Mouse (Mus musculus) embryonic facial prominence, embryonic 14.5 days (tissue): ENCODE data around the gene Rpgrip1. TPM values are rescaled to one million over a fixed set of nuclear protein-coding genes. Genes with fewer than 3 reads are reported as not detected.
A peak's percentile ranks its signal among the peaks of the same experiment; 100 is the strongest.

ENCODE experiments used
- ATAC-seq: fragments of 200-750 bp; cut with Nextera tagmentation; 2 replicates; pipeline ENCODE4 v1.8.0; 2017; ENCODE audit warnings: low read depth, moderate number of reproducible peaks, moderate TSS enrichment
- DNase-seq: peaks from one replicate; pipeline ENCODE4 v3.0.0-alpha.2; 2015; ENCODE audit warnings: low spot score
- H3K27ac ChIP-seq: fragments of 300-500 bp; sonication (generic); replicated peaks from 2 replicates; pipeline ENCODE4 v1.5.1; 2014; ENCODE audit warnings: low read depth, mild to moderate bottlenecking, low read length, moderate library complexity
- H3K27me3 ChIP-seq: fragments of 300-500 bp; sonication (generic); replicated peaks from 2 replicates; pipeline ENCODE4 v1.6.1; 2014; ENCODE audit warnings: low read length; ENCODE audit not compliant: control insufficient read depth, insufficient read depth
- H3K36me3 ChIP-seq: fragments of 300-500 bp; sonication (generic); 2 replicates; pipeline ENCODE4 v1.6.1; 2014; ENCODE audit warnings: low read length, mixed read lengths; ENCODE audit not compliant: control insufficient read depth, insufficient read depth
- H3K4me1 ChIP-seq: fragments of 300-500 bp; sonication (generic); 2 replicates; pipeline ENCODE4 v1.6.1; 2014; ENCODE audit warnings: antibody characterized with exemption, low read length; ENCODE audit not compliant: control insufficient read depth, insufficient read depth
- H3K4me2 ChIP-seq: fragments of 300-500 bp; sonication (generic); 2 replicates; pipeline ENCODE4 v1.6.1; 2014; ENCODE audit warnings: low read depth, mild to moderate bottlenecking, low read length, moderate library complexity, mixed read lengths
- H3K4me3 ChIP-seq: fragments of 300-500 bp; sonication (generic); 2 replicates; pipeline ENCODE4 v1.5.1; 2014; ENCODE audit warnings: low read depth, mild to moderate bottlenecking, low read length
- H3K9ac ChIP-seq: fragments of 300-500 bp; sonication (generic); 2 replicates; pipeline ENCODE4 v1.6.1; 2014; ENCODE audit warnings: low read depth, mild to moderate bottlenecking, low read length, moderate library complexity, mixed read lengths
- H3K9me3 ChIP-seq: fragments of 300-500 bp; sonication (generic); 2 replicates; pipeline ENCODE4 v1.6.1; 2016; ENCODE audit warnings: low read length; ENCODE audit not compliant: control insufficient read depth
- WGBS: fragments of 180-500 bp; shearing (Covaris S2); extraction: QIAGEN DNeasy Blood & Tissue Kit; methylation state at CpG from one replicate; pipeline ENCODE4 v1.1.7; 2014; 5-methylcytosine and 5-hydroxymethylcytosine counted together
- polyA plus RNA-seq: library from polyadenylated mRNA; unstranded; fragments of >200 nt; fragmentation: Nextera tagmentation; extraction: Ambion mirVana; gene quantifications from 2 replicates; pipeline ENCODE4 v1.2.1, GENCODE M21; 2014

The Rpgrip1 gene
- polyA plus RNA-seq, 1 experiment from 2014 or later, result 46.7 TPM

- Histone ChIP-seq H3K9me3 (no peaks in the 10 kb centered on the region), H3K36me3 (peaks cover 3% of the 10 kb centered on the region; the same call in 1 of the 2 replicates), H3K27ac (peak overlapping the region; percentile 83), H3K27me3 (no peaks in the 10 kb centered on the region), H3K4me2 (peak overlapping the region; percentile 28), H3K4me1 (peaks cover 5% of the 10 kb centered on the region; the same call in 1 of the 2 replicates), H3K4me3 (no peak overlapping the region), H3K9ac (peak overlapping the region; percentile 43; the same call in 1 of the 2 replicates)
- ATAC-seq, result peak; percentile 6; the same call in 1 of the 2 replicates
- peak; percentile 95 for DNase-seq
- WGBS, result 12% methylated on average over 10 of the region's 10 CpGs
Observed at GRCm38 (mm10) chr14:52106741-52107140, 3.8 kb upstream of the Rpgrip1 start.

GRCm38 (mm10) chr14:52108025-52108424, 2.5 kb upstream of the Rpgrip1 start:
- H3K9me3 ChIP-seq, result no peaks in the 10 kb centered on the region
- no peak overlapping the region for H3K4me2 ChIP-seq
- DNase-seq (peak; percentile 5), ATAC-seq (no peak)
- 71% methylated on average over 2 of the region's 2 CpGs for WGBS
- no peaks in the 10 kb centered on the region for H3K36me3 ChIP-seq
- no peak overlapping the region for H3K27ac ChIP-seq
- peaks cover 5% of the 10 kb centered on the region; the same call in 1 of the 2 replicates for H3K4me1 ChIP-seq
- H3K9ac ChIP-seq, result no peak overlapping the region
- no peaks in the 10 kb centered on the region for H3K27me3 ChIP-seq
- no peak overlapping the region for H3K4me3 ChIP-seq

DNA sequence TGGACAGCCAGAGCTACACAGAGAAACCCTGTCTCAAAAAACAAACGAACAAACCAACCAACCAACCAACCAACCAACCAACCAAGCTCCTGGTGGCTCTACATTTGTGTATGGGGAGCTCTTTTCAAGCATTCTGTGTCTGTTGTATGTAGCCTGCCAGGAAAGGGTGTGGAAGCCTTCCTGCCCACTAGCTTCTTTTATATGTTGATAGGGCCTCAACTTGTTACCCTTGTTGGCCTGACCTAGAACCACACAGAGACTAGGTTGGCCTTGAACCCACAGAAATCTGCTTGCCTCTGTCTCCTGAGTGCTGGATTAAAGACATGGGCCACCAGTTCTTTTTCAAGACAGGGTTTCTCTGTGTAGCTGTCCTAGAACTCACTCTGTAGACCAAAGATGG, 3.6 kb downstream of the Rpgrip1 start:
- H3K9me3 ChIP-seq, result no peaks in the 10 kb centered on the region
- H3K36me3 ChIP-seq, result no peaks in the 10 kb centered on the region
- H3K4me3 ChIP-seq, result no peak overlapping the region
- no peak overlapping the region for H3K9ac ChIP-seq
- DNase-seq (no peak), ATAC-seq (no peak)
- H3K4me1 ChIP-seq, result no peaks in the 10 kb centered on the region
- H3K27ac ChIP-seq, result no peak overlapping the region
- WGBS, result 80% methylated on average over 1 of the region's 1 CpGs
- no peaks in the 10 kb centered on the region for H3K27me3 ChIP-seq
- no peak overlapping the region for H3K4me2 ChIP-seq

DNA sequence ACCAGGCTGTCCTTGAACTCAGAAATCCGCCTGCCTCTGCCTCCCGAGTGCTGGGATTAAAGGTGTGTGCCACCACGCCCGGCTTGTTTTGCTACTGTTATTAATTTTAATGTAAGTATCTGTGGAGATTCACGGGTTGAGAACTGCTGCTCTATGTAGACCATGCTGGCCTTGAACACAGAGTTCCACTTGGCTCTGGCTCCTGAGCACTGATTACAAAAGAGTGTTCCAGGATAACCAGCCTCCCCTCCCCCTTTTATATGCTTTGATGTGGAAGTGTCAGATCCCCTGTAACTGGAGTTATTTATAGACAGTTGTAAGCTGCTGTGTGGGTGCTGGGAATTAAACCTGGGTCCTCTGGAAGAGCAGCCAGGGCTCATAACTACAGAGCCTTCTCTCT, 6.7 kb downstream of the Rpgrip1 start:
- Histone ChIP-seq H3K27ac (no peak overlapping the region), H3K9me3 (no peaks in the 10 kb centered on the region), H3K36me3 (no peaks in the 10 kb centered on the region), H3K4me1 (no peaks in the 10 kb centered on the region), H3K4me2 (no peak overlapping the region), H3K9ac (no peak overlapping the region), H3K27me3 (no peaks in the 10 kb centered on the region), H3K4me3 (no peak overlapping the region)
- no peak for DNase-seq
- ATAC-seq, result no peak
- WGBS, result 87% methylated on average over 5 of the region's 5 CpGs

- H3K9me3 ChIP-seq, result no peaks in the 10 kb centered on the region
- no peak for DNase-seq
- no peaks in the 10 kb centered on the region for H3K27me3 ChIP-seq
- no peak for ATAC-seq
- peak overlapping the region; percentile 84 for H3K4me2 ChIP-seq
- WGBS, result 25% methylated on average over 8 of the region's 8 CpGs
- no peaks in the 10 kb centered on the region for H3K36me3 ChIP-seq
- H3K27ac ChIP-seq, result peak overlapping the region; percentile 85; the same call in 1 of the 2 replicates
- no peaks in the 10 kb centered on the region for H3K4me1 ChIP-seq
- H3K9ac ChIP-seq, result peak overlapping the region; percentile 71; the same call in 1 of the 2 replicates
- H3K4me3 ChIP-seq, result peak overlapping the region; percentile 49
Observed at GRCm38 (mm10) chr14:52118456-52118822, 7.9 kb downstream of the Rpgrip1 start.

DNA sequence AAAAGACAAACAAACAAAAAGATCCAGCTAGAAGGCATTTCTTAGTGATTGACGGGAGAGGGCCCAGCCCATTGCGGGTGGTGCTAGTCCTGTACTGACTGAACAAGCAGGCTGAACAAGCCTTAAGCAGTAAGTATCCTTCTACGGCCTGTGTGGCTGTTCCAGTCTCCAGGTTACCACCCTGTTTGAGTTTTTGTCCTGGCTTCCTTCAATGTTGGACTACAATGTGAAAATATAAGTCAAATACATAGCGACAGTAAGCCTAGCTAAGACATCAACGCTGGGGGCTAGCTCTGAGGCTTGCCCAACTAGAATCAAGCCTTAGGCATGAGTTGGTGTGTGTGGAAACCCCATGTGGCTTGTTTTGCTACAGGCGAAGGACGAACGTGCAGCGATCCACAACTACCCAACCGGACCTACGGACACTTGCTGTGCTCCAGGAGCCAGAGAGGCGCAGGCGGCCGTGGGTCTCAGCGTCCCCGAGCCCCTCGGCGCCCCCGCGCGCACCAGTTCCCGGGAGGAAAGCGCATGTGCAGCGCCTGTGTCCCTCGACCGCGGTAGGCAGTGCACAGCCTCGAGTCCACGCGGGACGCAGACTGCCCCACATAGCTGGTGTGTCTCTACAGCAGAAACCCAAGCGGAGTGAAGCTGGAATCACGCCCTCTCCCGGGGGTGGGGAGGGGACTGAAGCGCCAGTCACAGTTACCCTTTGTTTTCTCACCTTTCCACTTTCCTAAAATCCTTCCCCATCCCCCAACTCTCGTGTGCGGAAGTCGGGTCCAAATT, 8.5 kb downstream of the Rpgrip1 start:
- peak; percentile 84 for DNase-seq
- Histone ChIP-seq H3K4me2 (peak overlapping the region; percentile 84), H3K9ac (peak overlapping the region; percentile 71), H3K36me3 (no peaks in the 10 kb centered on the region), H3K4me3 (peak overlapping the region; percentile 49), H3K27me3 (no peaks in the 10 kb centered on the region), H3K4me1 (no peaks in the 10 kb centered on the region), H3K27ac (peak overlapping the region; percentile 85), H3K9me3 (no peaks in the 10 kb centered on the region)
- ATAC-seq, result peak; percentile 91
- 1% methylated on average over 38 of the region's 38 CpGs for WGBS

- ATAC-seq, result no peak
- H3K27me3 ChIP-seq, result no peaks in the 10 kb centered on the region
- H3K4me3 ChIP-seq, result peak overlapping the region; percentile 49; the same call in 1 of the 2 replicates
- H3K9ac ChIP-seq, result peak overlapping the region; percentile 71; the same call in 1 of the 2 replicates
- H3K36me3 ChIP-seq, result no peaks in the 10 kb centered on the region
- DNase-seq, result no peak
- no peaks in the 10 kb centered on the region for H3K9me3 ChIP-seq
- WGBS, result 50% methylated on average over 7 of the region's 7 CpGs
- H3K4me1 ChIP-seq, result no peaks in the 10 kb centered on the region
- H3K27ac ChIP-seq, result no peak overlapping the region
- H3K4me2 ChIP-seq, result peak overlapping the region; percentile 84
Observed at GRCm38 (mm10) chr14:52120169-52120568, 9.7 kb downstream of the Rpgrip1 start.

DNA sequence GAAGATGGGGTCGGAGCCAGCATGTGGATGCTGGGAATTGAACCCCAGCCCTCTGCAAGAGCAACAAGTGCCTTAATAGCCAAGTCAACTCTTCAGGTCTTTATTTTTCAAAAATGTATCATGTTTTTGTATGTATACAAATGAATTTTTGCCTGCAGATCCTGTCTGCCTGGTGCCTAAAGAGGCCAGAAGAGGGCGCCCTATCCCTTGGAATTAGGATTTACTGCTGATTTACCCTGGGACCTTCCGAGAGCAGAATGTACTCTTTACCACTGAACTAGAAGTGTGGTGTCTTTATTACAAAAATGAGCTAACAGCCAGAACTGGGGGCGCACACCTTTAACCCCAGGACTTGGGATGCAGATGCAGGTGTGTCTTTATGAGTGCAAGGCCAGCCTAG, 13.4 kb downstream of the Rpgrip1 start:
- H3K4me2 ChIP-seq, result no peak overlapping the region
- no peak for ATAC-seq
- H3K27ac ChIP-seq, result no peak overlapping the region
- peak; percentile 80 for DNase-seq
- no peaks in the 10 kb centered on the region for H3K36me3 ChIP-seq
- no peaks in the 10 kb centered on the region for H3K9me3 ChIP-seq
- H3K4me3 ChIP-seq, result no peak overlapping the region
- no peaks in the 10 kb centered on the region for H3K27me3 ChIP-seq
- no peaks in the 10 kb centered on the region for H3K4me1 ChIP-seq
- H3K9ac ChIP-seq, result no peak overlapping the region
- 20% methylated on average over 4 of the region's 4 CpGs for WGBS

- Histone ChIP-seq H3K9ac (no peak overlapping the region), H3K4me2 (no peak overlapping the region), H3K27ac (no peak overlapping the region), H3K4me1 (no peaks in the 10 kb centered on the region), H3K27me3 (no peaks in the 10 kb centered on the region), H3K9me3 (no peaks in the 10 kb centered on the region), H3K36me3 (no peaks in the 10 kb centered on the region), H3K4me3 (no peak overlapping the region)
- DNase-seq, result no peak
- no peak for ATAC-seq
- 91% methylated on average over 3 of the region's 3 CpGs for WGBS
Observed at GRCm38 (mm10) chr14:52124636-52125035, 14.1 kb downstream of the Rpgrip1 start.
